Mouse (Mus musculus) midbrain, embryonic 12.5 days (tissue): ENCODE data around the gene Mecp2. TPM values are rescaled to one million over a fixed set of nuclear protein-coding genes. Genes with fewer than 3 reads are reported as not detected.

Source experiments
- ATAC-seq: fragments of 200-750 bp; cut with Nextera tagmentation; 2 replicates; pipeline ENCODE4 v1.8.0; 2017; ENCODE audit warnings: low read depth, moderate TSS enrichment, moderate library complexity; ENCODE audit not compliant: low FRiP score
- H3K27ac ChIP-seq: fragments of 300-500 bp; sonication (generic); replicated peaks from 2 replicates; pipeline ENCODE4 v1.5.1; 2016; ENCODE audit warnings: mild to moderate bottlenecking
- H3K27me3 ChIP-seq: fragments of 300-500 bp; sonication (generic); 2 replicates; pipeline ENCODE4 v1.6.1; 2016; ENCODE audit warnings: mild to moderate bottlenecking
- H3K36me3 ChIP-seq: fragments of 300-500 bp; sonication (generic); 2 replicates; pipeline ENCODE4 v1.6.1; 2016
- H3K4me1 ChIP-seq: fragments of 300-500 bp; sonication (generic); 2 replicates; pipeline ENCODE4 v1.6.1; 2016
- H3K4me2 ChIP-seq: fragments of 300-500 bp; sonication (generic); replicated peaks from 2 replicates; pipeline ENCODE4 v1.6.1; 2016; ENCODE audit warnings: mild to moderate bottlenecking, moderate library complexity
- H3K4me3 ChIP-seq: fragments of 300-500 bp; sonication (generic); 2 replicates; pipeline ENCODE4 v1.5.1; 2016; ENCODE audit warnings: mild to moderate bottlenecking
- H3K9ac ChIP-seq: fragments of 300-500 bp; sonication (generic); replicated peaks from 2 replicates; pipeline ENCODE4 v1.6.1; 2016; ENCODE audit warnings: mild to moderate bottlenecking, moderate library complexity
- H3K9me3 ChIP-seq: fragments of 300-500 bp; sonication (generic); 2 replicates; pipeline ENCODE4 v1.6.1; 2016; ENCODE audit warnings: mild to moderate bottlenecking
- WGBS: fragments of 180-500 bp; shearing (Covaris S2); methylation state at CpG from one replicate; pipeline ENCODE4 v1.1.7; 2016; 5-methylcytosine and 5-hydroxymethylcytosine counted together
- microRNA counts: library from miRNA; unstranded; fragments of <30 nt; microRNA quantifications from one replicate; lab custom pipeline; 2017
- microRNA-seq: library from miRNA; unstranded; fragments of <30 nt; microRNA quantifications from one replicate; pipeline ENCODE4, GENCODE M21; 2017
- polyA plus RNA-seq: library from polyadenylated mRNA; unstranded; fragments of >200 nt; fragmentation: Nextera tagmentation; extraction: Ambion mirVana; gene quantifications from 2 replicates; pipeline ENCODE4 v1.2.1, GENCODE M21; 2016

Gene Mecp2
- polyA plus RNA-seq, 1 experiment from 2014 or later = 17.8 TPM

DNA sequence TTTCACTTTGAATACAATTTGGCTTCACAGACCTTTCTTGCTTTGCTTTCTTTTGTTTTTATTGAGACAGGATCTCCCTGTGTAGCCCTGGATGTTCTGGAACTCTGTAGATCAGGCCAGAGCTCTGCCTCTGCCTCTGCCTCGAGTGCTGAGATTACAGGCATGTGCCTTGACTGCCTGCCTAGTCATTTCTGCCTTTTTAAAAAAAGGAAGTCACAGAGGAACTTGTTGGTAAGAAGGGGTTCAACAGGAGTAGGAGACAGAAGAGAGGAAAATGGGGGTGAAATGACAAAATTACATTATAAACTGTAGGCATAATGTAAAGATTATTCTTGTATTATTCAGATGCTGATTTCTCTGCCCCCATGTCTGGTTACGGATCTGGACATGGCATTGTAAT lies 131.5 kb downstream of the Mecp2 start:
- Histone ChIP-seq H3K4me2 (no peak overlapping the region), H3K4me3 (no peak overlapping the region), H3K4me1 (peaks cover 5% of the 10 kb centered on the region; the same call in 1 of the 2 replicates), H3K27me3 (no peaks in the 10 kb centered on the region), H3K9me3 (no peaks in the 10 kb centered on the region), H3K27ac (no peak overlapping the region), H3K36me3 (no peaks in the 10 kb centered on the region), H3K9ac (no peak overlapping the region)
- 65% methylated on average over 2 of the region's 2 CpGs for WGBS
- ATAC-seq = no peak

DNA sequence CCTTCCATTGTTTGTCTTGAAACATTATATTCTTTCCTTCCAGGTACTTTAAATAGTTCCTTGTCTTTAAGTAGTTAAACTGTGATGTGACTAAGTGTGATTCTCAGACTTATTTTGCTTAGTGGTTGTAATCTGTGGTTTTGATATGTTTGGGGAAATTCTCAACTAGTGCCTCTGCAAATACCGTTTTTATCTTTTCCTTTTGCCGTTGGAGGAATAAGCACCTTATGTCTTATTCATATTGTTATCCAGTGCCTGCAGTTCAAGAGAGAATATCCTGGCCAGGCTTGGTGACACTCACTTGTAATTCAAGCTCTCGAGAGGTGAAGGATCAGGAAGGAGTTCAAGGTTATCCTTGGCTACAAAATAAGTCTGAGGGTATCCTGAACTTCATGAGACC lies 134.1 kb downstream of the Mecp2 start:
- no peak for ATAC-seq
- H3K4me3 ChIP-seq = no peak overlapping the region
- H3K9me3 ChIP-seq = no peaks in the 10 kb centered on the region
- no peaks in the 10 kb centered on the region for H3K36me3 ChIP-seq
- no peak overlapping the region for H3K9ac ChIP-seq
- H3K4me2 ChIP-seq = no peak overlapping the region
- H3K27me3 ChIP-seq = no peaks in the 10 kb centered on the region
- H3K4me1 ChIP-seq = peaks cover 5% of the 10 kb centered on the region; the same call in 1 of the 2 replicates
- no peak overlapping the region for H3K27ac ChIP-seq
- WGBS = 78% methylated on average over 3 of the region's 3 CpGs

DNA sequence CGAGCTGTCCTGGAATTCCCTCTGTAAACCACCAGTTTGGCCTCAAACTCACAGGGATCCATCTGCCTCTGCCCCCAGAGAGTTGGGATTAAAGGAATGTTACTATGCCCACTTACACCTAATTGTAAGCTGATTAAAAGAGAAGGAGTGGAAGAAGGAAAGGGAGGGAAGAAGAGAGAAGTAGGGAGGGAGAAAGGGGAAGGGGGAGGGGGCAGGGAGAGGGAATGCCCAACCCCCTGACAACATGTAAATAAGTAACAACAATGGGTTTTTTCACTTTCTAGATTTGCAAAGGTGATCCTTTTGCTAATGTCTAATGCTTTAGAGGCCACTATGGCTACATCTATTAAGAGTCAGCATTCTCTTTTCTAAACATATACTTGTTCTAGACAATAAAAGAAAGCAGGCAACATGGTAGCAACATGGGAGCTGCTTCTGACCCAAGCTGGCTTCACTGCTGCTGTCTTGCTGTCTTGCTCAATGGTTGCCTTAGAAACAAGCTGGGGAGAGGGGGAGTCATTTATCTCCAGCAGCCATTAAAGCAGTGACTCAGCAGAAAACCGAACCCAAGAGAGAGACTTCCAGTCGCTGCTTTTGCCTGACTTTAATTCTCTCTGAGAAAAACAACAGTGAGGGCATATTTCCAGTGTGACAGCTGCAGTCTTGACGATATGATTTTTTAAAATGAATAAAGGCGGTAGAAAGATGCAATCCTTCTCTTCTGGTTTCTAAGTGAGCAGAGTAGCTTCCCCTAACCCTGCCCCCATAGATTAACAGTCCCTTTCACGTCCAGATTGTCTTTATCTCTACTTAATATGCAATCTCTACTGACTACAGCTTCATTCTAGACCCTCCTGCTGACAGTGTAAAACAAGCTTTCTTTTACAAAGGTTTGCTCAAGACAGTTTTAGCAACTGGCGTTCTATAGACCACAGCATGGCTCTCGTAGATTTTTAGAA lies 136.0 kb downstream of the Mecp2 start:
- Histone ChIP-seq H3K4me3 (no peak overlapping the region), H3K4me1 (peaks cover 5% of the 10 kb centered on the region; the same call in 1 of the 2 replicates), H3K9ac (no peak overlapping the region), H3K36me3 (no peaks in the 10 kb centered on the region), H3K4me2 (peak overlapping the region; percentile 10; the same call in 1 of the 2 replicates), H3K27me3 (no peaks in the 10 kb centered on the region), H3K27ac (peak overlapping the region; percentile 73), H3K9me3 (no peaks in the 10 kb centered on the region)
- 23% methylated on average over 8 of the region's 8 CpGs for WGBS
- peak; percentile 84 for ATAC-seq

DNA sequence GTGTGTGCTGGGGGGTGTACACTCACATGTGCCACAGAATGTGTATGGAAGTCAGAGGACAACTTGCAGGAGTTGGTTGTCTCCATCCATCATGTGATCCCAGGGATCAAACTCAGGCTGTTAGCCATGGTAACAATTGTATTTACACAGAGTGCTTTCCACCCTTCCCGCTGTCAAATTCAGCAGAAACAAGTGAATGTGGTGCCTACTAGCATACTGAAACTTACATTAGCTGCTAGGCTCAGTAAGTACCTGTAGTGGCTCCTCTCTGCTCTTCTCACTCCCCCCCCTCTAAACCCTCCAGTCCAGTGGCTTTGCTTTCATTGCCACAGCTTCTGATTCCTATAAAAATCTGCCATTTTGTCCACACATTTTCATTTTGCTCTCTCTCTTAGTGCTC lies 157.4 kb downstream of the Mecp2 start:
- WGBS = 78% methylated on average over 1 of the region's 1 CpGs

More for the DNA sequence above, 157.4 kb downstream of the Mecp2 start:
- Histone ChIP-seq H3K4me2 (no peak overlapping the region), H3K27me3 (no peaks in the 10 kb centered on the region), H3K9ac (no peak overlapping the region), H3K4me1 (no peaks in the 10 kb centered on the region), H3K36me3 (no peaks in the 10 kb centered on the region), H3K4me3 (no peak overlapping the region), H3K27ac (no peak overlapping the region), H3K9me3 (no peaks in the 10 kb centered on the region)
- no peak for ATAC-seq

MicroRNAs encoded within 50 kb of the gene (microRNA counts, 519-probe panel; counts per million panel counts)
- not detected for microRNA mmu-miR-718 (lab: Ali Mortazavi, UCI)

Small RNA genes lying within 50 kb of the gene (microRNA-seq; reads per million reads assigned to microRNA genes)
- gene Mir5132 (2.8 reads per million, percentile 6 among the genes with 10 or more reads in this experiment), gene Mir718 (not detected)

Other genes starting within 250 kb of the Mecp2 start
- gene Avpr2, start 243.3 kb downstream of the Mecp2 start, polyA plus RNA-seq = 0.30 and 0.34 TPM in 2 replicates
- 34.9 and 42.6 TPM in 2 replicates for gene L1cam, start 239.3 kb downstream of the Mecp2 start, polyA plus RNA-seq
- gene Arhgap4, start 213.5 kb downstream of the Mecp2 start, polyA plus RNA-seq = 2.6 and 2.8 TPM in 2 replicates
- gene Naa10, start 213.4 kb downstream of the Mecp2 start, polyA plus RNA-seq = 119 and 123 TPM in 2 replicates
- gene Renbp, start 204.5 kb downstream of the Mecp2 start, polyA plus RNA-seq = 13.4 and 14.9 TPM in 2 replicates
- gene Hcfc1, start 169.0 kb downstream of the Mecp2 start, polyA plus RNA-seq = 81.9 and 88.5 TPM in 2 replicates
- gene Irak1, start 111.4 kb downstream of the Mecp2 start, polyA plus RNA-seq = 56.9 and 59.7 TPM in 2 replicates
- not detected in 2 replicates for gene Opn1mw, start 7.9 kb downstream of the Mecp2 start, polyA plus RNA-seq
- gene Tex28, start 32.5 kb upstream of the Mecp2 start, polyA plus RNA-seq = not detected in 2 replicates
- gene Tktl1, start 41.9 kb upstream of the Mecp2 start, polyA plus RNA-seq = 0.06 and 0.09 TPM in 2 replicates
- gene Flna, start 114.5 kb upstream of the Mecp2 start, polyA plus RNA-seq = 210 and 233 TPM in 2 replicates
- 15.4 and 18.9 TPM in 2 replicates for gene Emd, start 119.3 kb upstream of the Mecp2 start, polyA plus RNA-seq
- gene Rpl10, start 135.4 kb upstream of the Mecp2 start, polyA plus RNA-seq = 521 and 544 TPM in 2 replicates
- 88.4 and 92.9 TPM in 2 replicates for gene Taz, start 146.5 kb upstream of the Mecp2 start, polyA plus RNA-seq
- 4.6 and 5.3 TPM in 2 replicates for gene Dnase1l1, start 147.0 kb upstream of the Mecp2 start, polyA plus RNA-seq
- gene Atp6ap1, start 161.7 kb upstream of the Mecp2 start, polyA plus RNA-seq = 118 and 119 TPM in 2 replicates
- gene Gdi1, start 169.6 kb upstream of the Mecp2 start, polyA plus RNA-seq = 616 and 685 TPM in 2 replicates
- 63.2 and 63.4 TPM in 2 replicates for gene Fam50a, start 177.7 kb upstream of the Mecp2 start, polyA plus RNA-seq
- gene Plxna3, start 193.7 kb upstream of the Mecp2 start, polyA plus RNA-seq = 51.3 and 55.4 TPM in 2 replicates
- 99.7 and 104 TPM in 2 replicates for gene Lage3, start 218.3 kb upstream of the Mecp2 start, polyA plus RNA-seq
- gene Ubl4a, start 237.9 kb upstream of the Mecp2 start, polyA plus RNA-seq = 61.1 and 68.2 TPM in 2 replicates
- gene Slc10a3, start 238.0 kb upstream of the Mecp2 start, polyA plus RNA-seq = 8.8 and 9.0 TPM in 2 replicates